Mouse (Mus musculus) forebrain, embryonic 16.5 days (tissue): ENCODE data around the gene Cysltr1. TPM values are rescaled to one million over a fixed set of nuclear protein-coding genes. Genes with fewer than 3 reads are reported as not detected.

ENCODE experiments used
- ATAC-seq: fragments of 200-750 bp; cut with Nextera tagmentation; 2 replicates; pipeline ENCODE4 v1.8.0; 2017; ENCODE audit warnings: mild to moderate bottlenecking, moderate library complexity
- H3K27ac ChIP-seq: fragments of 300-500 bp; sonication (generic); 2 replicates; pipeline ENCODE4 v1.5.1; 2014; ENCODE audit warnings: low read length, control low read depth
- H3K27me3 ChIP-seq: fragments of 300-500 bp; sonication (generic); replicated peaks from 2 replicates; pipeline ENCODE4 v1.6.1; 2014; ENCODE audit warnings: low read length; ENCODE audit not compliant: control insufficient read depth, insufficient read depth
- H3K36me3 ChIP-seq: fragments of 300-500 bp; sonication (generic); 2 replicates; pipeline ENCODE4 v1.6.1; 2014; ENCODE audit not compliant: control insufficient read depth, insufficient read depth
- H3K4me1 ChIP-seq: fragments of 300-500 bp; sonication (generic); replicated peaks from 2 replicates; pipeline ENCODE4 v1.6.1; 2014; ENCODE audit warnings: low read length; ENCODE audit not compliant: control insufficient read depth, insufficient read depth
- H3K4me2 ChIP-seq: fragments of 300-500 bp; sonication (generic); 2 replicates; pipeline ENCODE4 v1.6.1; 2014; ENCODE audit warnings: mild to moderate bottlenecking, low read length, control low read depth
- H3K4me3 ChIP-seq: fragments of 300-500 bp; sonication (generic); replicated peaks from 2 replicates; pipeline ENCODE4 v1.5.1; 2014; ENCODE audit warnings: mild to moderate bottlenecking, low read length, control low read depth
- H3K9ac ChIP-seq: fragments of 300-500 bp; sonication (generic); replicated peaks from 2 replicates; pipeline ENCODE4 v1.6.1; 2014; ENCODE audit warnings: low read depth, low read length, control low read depth
- H3K9me3 ChIP-seq: fragments of 300-500 bp; sonication (generic); 2 replicates; pipeline ENCODE4 v1.6.1; 2016; ENCODE audit warnings: low read length; ENCODE audit not compliant: control insufficient read depth
- WGBS: fragments of 180-500 bp; shearing (Covaris S2); extraction: QIAGEN DNeasy Blood & Tissue Kit; methylation state at CpG from one replicate; pipeline ENCODE4 v1.1.7; 2014; 5-methylcytosine and 5-hydroxymethylcytosine counted together
- polyA plus RNA-seq: library from polyadenylated mRNA; unstranded; fragments of >200 nt; fragmentation: Nextera tagmentation; extraction: Ambion mirVana; gene quantifications from 2 replicates; pipeline ENCODE4 v1.2.1, GENCODE M21; 2015

Gene Cysltr1
- polyA plus RNA-seq: 0.27 and 0.61 TPM in 2 replicates

DNA sequence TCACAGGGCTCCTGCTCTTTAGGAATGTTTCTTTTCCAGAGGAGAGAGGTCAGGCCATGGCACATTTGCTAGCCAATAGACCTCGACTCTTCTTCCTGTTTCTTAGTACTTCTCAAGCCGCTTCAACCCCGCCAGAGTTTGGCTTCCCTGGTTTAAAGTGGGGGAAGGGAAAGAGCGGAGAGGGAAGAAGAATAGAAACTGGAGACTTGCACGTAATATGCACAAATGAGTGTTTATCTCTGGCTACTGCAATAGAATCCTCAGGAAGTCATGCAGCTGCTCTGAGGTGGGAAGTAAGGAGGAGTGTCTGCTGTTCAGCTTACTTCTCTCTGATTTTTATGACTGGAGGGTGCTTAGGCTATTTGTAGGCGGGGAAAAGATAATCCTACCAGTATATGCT is at the start of gene Cysltr1:
Gene Cysltr1, minus strand, starts transcription at position 294 of the 400 bp plus-strand sequence.
- Histone ChIP-seq H3K4me1 (no peaks in the 10 kb centered on the region), H3K9ac (no peak within 1 kb of the TSS), H3K9me3 (no peaks in the 10 kb centered on the region), H3K4me3 (no peak within 1 kb of the TSS), H3K36me3 (no peaks in the 10 kb centered on the region), H3K27ac (no peak within 1 kb of the TSS), H3K4me2 (no peak within 1 kb of the TSS), H3K27me3 (no peaks in the 10 kb centered on the region)
- WGBS: 21% methylated on average over 6 of the region's 6 CpGs
- ATAC-seq: no peak

DNA sequence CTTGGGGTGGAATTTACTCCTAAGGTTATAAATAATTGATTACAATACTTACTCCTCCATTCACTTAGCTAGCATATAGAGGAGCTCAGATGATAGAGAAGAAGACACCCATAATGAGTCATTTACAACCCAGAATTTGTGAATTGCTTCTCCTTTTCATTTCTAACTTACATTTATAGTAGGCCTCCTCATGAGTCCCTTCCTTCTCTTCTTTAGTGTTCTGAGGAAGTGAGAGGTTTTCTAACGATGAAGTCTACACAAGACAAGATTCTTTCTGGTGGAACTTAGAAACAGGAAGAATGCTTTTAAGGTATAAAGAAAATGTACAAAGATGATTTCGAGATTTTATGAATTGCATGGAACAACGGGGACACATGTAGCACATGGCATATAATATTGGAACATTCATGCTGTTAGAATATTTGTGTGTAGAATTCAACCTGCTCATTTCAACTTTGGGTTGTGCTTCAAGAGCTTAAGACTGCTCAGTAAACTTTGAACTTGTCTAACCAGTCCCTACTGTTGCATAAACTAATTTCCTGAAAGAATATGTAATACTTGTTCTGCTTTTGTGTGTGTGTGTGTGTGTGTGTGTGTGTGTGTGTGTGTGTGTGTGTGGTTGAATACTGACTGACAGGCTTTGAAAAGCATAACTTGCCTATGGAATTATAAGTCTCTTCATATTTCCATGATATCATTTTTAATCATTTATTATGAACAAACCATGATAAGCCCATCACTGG is 31.5 kb upstream of the Cysltr1 start:
- no peaks in the 10 kb centered on the region for H3K4me1 ChIP-seq
- no peak overlapping the region for H3K9ac ChIP-seq
- H3K27ac ChIP-seq: no peak overlapping the region
- H3K4me3 ChIP-seq: no peak overlapping the region
- no peaks in the 10 kb centered on the region for H3K27me3 ChIP-seq
- no peaks in the 10 kb centered on the region for H3K36me3 ChIP-seq
- H3K9me3 ChIP-seq: no peaks in the 10 kb centered on the region
- 85% methylated on average over 3 of the region's 3 CpGs for WGBS
- no peak overlapping the region for H3K4me2 ChIP-seq
- ATAC-seq: no peak

DNA sequence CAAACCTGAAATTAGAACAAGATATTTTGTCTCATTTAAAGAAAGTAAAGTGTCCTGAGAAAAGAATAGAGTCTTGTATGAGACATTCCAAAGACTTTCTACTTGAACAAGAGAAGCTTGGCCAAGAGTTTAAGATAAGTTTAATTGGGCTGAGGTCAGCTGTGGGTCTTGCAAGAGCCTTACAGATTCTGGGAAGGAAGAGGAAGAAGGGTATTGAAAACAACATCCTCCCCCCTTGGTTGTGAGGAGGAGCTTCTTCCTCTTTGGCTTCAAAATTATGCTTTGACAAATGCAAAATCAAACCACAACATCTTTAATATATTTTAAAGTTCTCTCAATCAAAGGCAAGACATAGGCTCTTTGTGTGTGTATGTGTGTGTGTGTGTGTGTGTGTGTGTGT is 30.1 kb upstream of the Cysltr1 start:
- H3K9ac ChIP-seq: no peak overlapping the region
- ATAC-seq: no peak
- no peaks in the 10 kb centered on the region for H3K36me3 ChIP-seq
- H3K4me3 ChIP-seq: no peak overlapping the region
- no peaks in the 10 kb centered on the region for H3K27me3 ChIP-seq
- H3K4me1 ChIP-seq: no peaks in the 10 kb centered on the region
- no peak overlapping the region for H3K27ac ChIP-seq
- no peak overlapping the region for H3K4me2 ChIP-seq
- H3K9me3 ChIP-seq: no peaks in the 10 kb centered on the region

DNA sequence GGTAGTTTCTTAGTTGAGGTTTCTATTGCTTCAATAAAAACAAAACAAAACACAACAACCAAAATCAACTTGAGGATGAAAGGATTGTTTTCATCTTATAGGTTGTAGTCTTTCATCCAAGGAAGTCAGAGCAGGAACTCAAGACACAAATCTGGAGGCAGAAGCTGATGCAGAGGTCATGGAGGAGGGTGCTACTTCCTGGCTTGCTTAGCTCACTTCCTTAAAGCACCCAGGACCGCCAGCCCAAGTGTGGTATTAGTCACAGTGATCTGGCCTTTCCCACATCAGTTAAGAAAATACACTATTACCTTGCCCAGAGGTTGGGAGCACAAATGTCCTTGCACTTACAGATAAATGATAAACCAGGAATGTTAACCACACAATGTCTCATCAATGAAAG is 25.0 kb upstream of the Cysltr1 start:
- no peaks in the 10 kb centered on the region for H3K9me3 ChIP-seq
- no peak for ATAC-seq
- no peaks in the 10 kb centered on the region for H3K36me3 ChIP-seq
- no peak overlapping the region for H3K27ac ChIP-seq
- no peak overlapping the region for H3K4me2 ChIP-seq
- no peaks in the 10 kb centered on the region for H3K27me3 ChIP-seq
- WGBS: 74% methylated on average over 1 of the region's 1 CpGs
- no peaks in the 10 kb centered on the region for H3K4me1 ChIP-seq
- H3K4me3 ChIP-seq: no peak overlapping the region
- no peak overlapping the region for H3K9ac ChIP-seq

DNA sequence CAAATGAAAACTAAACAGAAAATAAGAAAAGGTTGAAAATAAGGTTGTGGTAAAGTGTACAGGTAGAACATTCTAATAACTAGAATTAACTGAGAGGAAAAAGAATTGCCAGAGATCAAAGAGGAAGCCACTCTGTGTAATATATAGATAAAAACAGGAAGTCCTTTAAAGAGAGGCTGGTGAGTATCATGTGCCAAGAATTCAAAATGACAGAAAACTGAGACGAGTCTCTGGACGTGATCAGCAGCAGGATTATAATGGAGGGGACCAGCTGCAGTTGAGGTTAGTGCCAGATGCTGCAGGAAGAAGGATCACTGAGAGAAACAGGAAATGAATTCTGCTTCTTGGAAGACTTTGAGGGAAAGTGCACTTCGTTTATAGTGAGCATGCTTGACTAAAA is 20.2 kb upstream of the Cysltr1 start:
- 66% methylated on average over 3 of the region's 3 CpGs for WGBS
- Histone ChIP-seq H3K4me3 (no peak overlapping the region), H3K36me3 (no peaks in the 10 kb centered on the region), H3K9ac (no peak overlapping the region), H3K27ac (no peak overlapping the region), H3K27me3 (no peaks in the 10 kb centered on the region), H3K4me1 (no peaks in the 10 kb centered on the region), H3K9me3 (no peaks in the 10 kb centered on the region), H3K4me2 (no peak overlapping the region)
- no peak for ATAC-seq

- no peaks in the 10 kb centered on the region for H3K9me3 ChIP-seq
- no peak overlapping the region for H3K4me3 ChIP-seq
- no peak overlapping the region for H3K9ac ChIP-seq
- H3K27me3 ChIP-seq: no peaks in the 10 kb centered on the region
- no peaks in the 10 kb centered on the region for H3K36me3 ChIP-seq
- 88% methylated on average over 1 of the region's 1 CpGs for WGBS
- no peaks in the 10 kb centered on the region for H3K4me1 ChIP-seq
- no peak overlapping the region for H3K27ac ChIP-seq
- no peak for ATAC-seq
- no peak overlapping the region for H3K4me2 ChIP-seq
Observed at GRCm38 (mm10) chrX:106622512-106622911, 19.0 kb upstream of the Cysltr1 start.

GRCm38 (mm10) chrX:106602574-106603258 is 763 bp downstream of the Cysltr1 start:
- Histone ChIP-seq H3K27me3 (no peaks in the 10 kb centered on the region), H3K4me2 (no peak overlapping the region), H3K27ac (no peak overlapping the region), H3K9ac (no peak overlapping the region), H3K36me3 (no peaks in the 10 kb centered on the region), H3K4me3 (no peak overlapping the region), H3K4me1 (no peaks in the 10 kb centered on the region), H3K9me3 (no peaks in the 10 kb centered on the region)
- 15% methylated on average over 9 of the region's 9 CpGs for WGBS
- ATAC-seq: no peak

DNA sequence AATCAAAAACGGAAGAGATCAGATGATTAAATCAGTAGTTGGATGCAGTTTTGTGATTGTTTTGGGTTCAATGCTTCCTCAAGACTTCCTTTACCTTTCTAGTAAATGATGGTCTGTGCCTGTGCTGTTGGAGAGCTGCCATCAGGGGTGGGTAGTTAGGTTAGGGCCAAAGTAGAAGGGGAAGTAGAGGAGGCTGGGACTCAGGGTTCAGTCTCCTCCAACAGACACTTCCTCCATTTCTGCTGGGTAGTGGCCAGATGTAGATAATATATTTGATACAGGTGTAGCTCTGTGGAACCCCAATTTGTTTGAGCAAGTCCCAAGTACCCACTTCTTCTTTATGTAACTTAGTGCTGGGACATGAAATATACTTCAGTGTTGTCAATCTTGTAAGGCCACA is 7.6 kb downstream of the Cysltr1 start:
- WGBS: 93% methylated on average over 1 of the region's 1 CpGs
- H3K9me3 ChIP-seq: no peaks in the 10 kb centered on the region
- H3K9ac ChIP-seq: no peak overlapping the region
- no peak overlapping the region for H3K4me2 ChIP-seq
- H3K36me3 ChIP-seq: no peaks in the 10 kb centered on the region
- no peak for ATAC-seq
- H3K27ac ChIP-seq: no peak overlapping the region
- no peak overlapping the region for H3K4me3 ChIP-seq
- no peaks in the 10 kb centered on the region for H3K27me3 ChIP-seq
- H3K4me1 ChIP-seq: no peaks in the 10 kb centered on the region

DNA sequence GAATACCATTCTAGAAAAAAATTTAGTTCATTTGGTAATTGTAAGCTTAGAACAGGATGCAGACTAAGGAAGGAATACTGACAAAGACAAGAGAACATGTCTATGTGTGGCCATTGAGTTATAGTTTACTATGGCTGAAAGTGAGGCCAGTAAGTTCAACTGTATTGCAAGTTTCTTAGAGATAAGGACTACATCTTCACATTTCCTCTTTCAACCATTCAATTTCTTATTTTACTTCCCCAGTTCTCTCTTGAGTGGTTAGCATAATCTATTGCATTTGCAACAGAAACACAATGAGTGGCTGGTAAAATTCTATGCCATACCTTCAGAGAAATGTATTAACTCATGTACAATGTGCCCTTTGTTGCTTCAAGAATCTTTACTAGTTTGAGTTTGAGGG is 9.6 kb downstream of the Cysltr1 start:
- H3K4me1 ChIP-seq: no peaks in the 10 kb centered on the region
- no peak overlapping the region for H3K27ac ChIP-seq
- H3K9ac ChIP-seq: no peak overlapping the region
- ATAC-seq: no peak
- H3K9me3 ChIP-seq: no peaks in the 10 kb centered on the region
- H3K36me3 ChIP-seq: no peaks in the 10 kb centered on the region
- no peak overlapping the region for H3K4me3 ChIP-seq
- H3K4me2 ChIP-seq: no peak overlapping the region
- H3K27me3 ChIP-seq: no peaks in the 10 kb centered on the region
